Mouse (Mus musculus) MEL (cell line): ENCODE measurements around the gene H2-Ab1.

ENCODE experiments used
- CTCF ChIP-seq, 3 experiments: IDR thresholded peaks in 2 of 3; conservative IDR thresholded peaks in 1 of 3; 2 replicates each; pipeline ENCODE4 v1.5.1; 2011 to 2012; ENCODE audit warnings: low read length in 3 of 3, low read depth in 2 of 3, mild to moderate bottlenecking in 2 of 3, improper control_type of control experiment in 1 of 3, inconsistent platforms in 1 of 3, mixed read lengths in 1 of 3, moderate library complexity in 1 of 3; ENCODE audit not compliant: control insufficient read depth in 1 of 3, insufficient read depth in 1 of 3, poor library complexity in 1 of 3, severe bottlenecking in 1 of 3
- JUND ChIP-seq: IDR thresholded peaks from 2 replicates; pipeline ENCODE4 v1.6.1; 2011; ENCODE audit warnings: low read depth, mild to moderate bottlenecking, improper control_type of control experiment, low read length
- MAX ChIP-seq: IDR thresholded peaks from 2 replicates; pipeline ENCODE4 v1.6.1; 2011; ENCODE audit warnings: low read length, improper control_type of control experiment
- POLR2A ChIP-seq, 2 experiments: IDR thresholded peaks; 2 replicates each; pipeline ENCODE4 v1.6.1; 2011 to 2012; ENCODE audit warnings: low read length in 2 of 2, mild to moderate bottlenecking in 2 of 2, control low read depth in 1 of 2, improper control_type of control experiment in 1 of 2, low read depth in 1 of 2, moderate library complexity in 1 of 2; ENCODE audit not compliant: control insufficient read depth in 1 of 2, insufficient read depth in 1 of 2, poor library complexity in 1 of 2
- TBP ChIP-seq: IDR thresholded peaks from 2 replicates; pipeline ENCODE4 v1.8.0; 2011; ENCODE audit warnings: low read depth, low read length, improper control_type of control experiment
- USF2 ChIP-seq, 2 experiments: IDR thresholded peaks; 2 replicates each; pipeline ENCODE4 v1.6.1; 2011 to 2012; ENCODE audit warnings: improper control_type of control experiment in 2 of 2, low read length in 2 of 2, borderline replicate concordance in 1 of 2, inconsistent platforms in 1 of 2, low read depth in 1 of 2, mild to moderate bottlenecking in 1 of 2; ENCODE audit not compliant: insufficient read depth in 1 of 2

DNA sequence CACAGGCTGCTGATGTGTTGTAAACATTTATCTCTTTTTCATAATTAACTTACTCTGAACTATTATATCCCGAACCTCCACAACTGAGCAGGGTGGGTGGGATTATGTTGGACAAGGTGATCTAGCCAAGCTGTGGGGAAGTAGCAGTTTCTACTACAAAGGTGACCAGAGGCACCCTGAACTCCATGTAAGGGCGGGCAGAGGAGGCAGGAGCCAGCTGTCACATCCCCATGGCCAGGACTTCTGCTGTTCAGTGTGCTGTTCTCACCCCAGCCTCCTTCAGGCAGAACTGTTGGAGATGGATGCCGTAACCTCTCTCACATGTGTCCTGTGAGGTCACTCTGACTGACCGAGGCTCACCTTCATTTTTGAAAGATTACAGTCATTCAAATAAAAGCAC is 12.3 kb downstream of the H2-Ab1 start:
- TF ChIP-seq USF2 (IDR thresholded peaks at IDR 0.05; ENCODE audit: borderline replicate concordance in 1 of 2, insufficient read depth in 1 of 2, low read depth in 1 of 2, low read length in 2 of 2), result no peak
- no peak for TF ChIP-seq JUND
- TF ChIP-seq TBP, result no peak
- no peak for TF ChIP-seq CTCF (IDR thresholded peaks at IDR 0.05 in 2 of 3, conservative IDR thresholded peaks at IDR 0.05 in 1 of 3; ENCODE audit: control insufficient read depth in 1 of 3, insufficient read depth in 1 of 3, low read depth in 2 of 3, low read length in 3 of 3, poor library complexity in 1 of 3, severe bottlenecking in 1 of 3)
- TF ChIP-seq POLR2A (IDR thresholded peaks at IDR 0.05; ENCODE audit: control insufficient read depth in 1 of 2, insufficient read depth in 1 of 2, low read depth in 1 of 2, low read length in 2 of 2, poor library complexity in 1 of 2), result no peak
- no peak for TF ChIP-seq MAX
